Mouse (Mus musculus) small intestine, adult 2 months (tissue): ENCODE measurements around the gene Dapk1. TPM values are rescaled to one million over a fixed set of nuclear protein-coding genes. Genes with fewer than 3 reads are reported as not detected.

Experiments used
- H3K27ac ChIP-seq: fragments of 200-500 bp; 2 replicates; pipeline ENCODE4 v1.5.1; 2012; ENCODE audit warnings: low read depth, low read length, control low read depth, inconsistent platforms; ENCODE audit not compliant: insufficient read depth
- H3K27me3 ChIP-seq: fragments of 200-500 bp; 2 replicates; pipeline ENCODE4 v1.6.1; 2012; ENCODE audit warnings: mild to moderate bottlenecking, moderate library complexity, low read length, inconsistent platforms; ENCODE audit not compliant: control insufficient read depth, insufficient read depth
- H3K36me3 ChIP-seq: fragments of 200-500 bp; 2 replicates; pipeline ENCODE4 v1.6.1; 2012; ENCODE audit warnings: mild to moderate bottlenecking, low read length, control low read depth, inconsistent platforms; ENCODE audit not compliant: control insufficient read depth, insufficient read depth
- H3K4me1 ChIP-seq: fragments of 200-500 bp; 2 replicates; pipeline ENCODE4 v1.6.1; 2012; ENCODE audit warnings: low read length, inconsistent platforms, mixed read lengths; ENCODE audit not compliant: control insufficient read depth, insufficient read depth, insufficient read length
- H3K4me3 ChIP-seq: fragments of 200-500 bp; 2 replicates; pipeline ENCODE4 v1.5.1; 2012; ENCODE audit warnings: low read depth, mild to moderate bottlenecking, control low read depth, inconsistent platforms, low read length, moderate library complexity
- CTCF ChIP-seq: fragments of 200-500 bp; IDR thresholded peaks from 2 replicates; pipeline ENCODE4 v1.5.1; 2012; ENCODE audit warnings: low read depth, mild to moderate bottlenecking, control low read depth, inconsistent platforms, low read length, moderate library complexity, mixed read lengths; ENCODE audit not compliant: insufficient replicate concordance, insufficient read length; ENCODE audit errors: extremely low read depth
- POLR2A ChIP-seq: fragments of 200-500 bp; IDR thresholded peaks from 2 replicates; pipeline ENCODE4 v1.6.1; 2012; ENCODE audit warnings: low read depth, mild to moderate bottlenecking, control low read depth, inconsistent platforms, low read length, moderate library complexity
- WGBS: fragments of 180-500 bp; shearing (Covaris S2); methylation state at CpG from one replicate; pipeline ENCODE4 v1.1.7; 2018; 5-methylcytosine and 5-hydroxymethylcytosine counted together
- polyA plus RNA-seq: library from polyadenylated mRNA; depleted of rRNA; stranded (reverse); fragments of >200 nt; gene quantifications from 2 replicates; pipeline ENCODE4 v1.2.3, GENCODE M21; 2012

The Dapk1 gene
- polyA plus RNA-seq, 1 experiment, result 12.9 TPM

DNA sequence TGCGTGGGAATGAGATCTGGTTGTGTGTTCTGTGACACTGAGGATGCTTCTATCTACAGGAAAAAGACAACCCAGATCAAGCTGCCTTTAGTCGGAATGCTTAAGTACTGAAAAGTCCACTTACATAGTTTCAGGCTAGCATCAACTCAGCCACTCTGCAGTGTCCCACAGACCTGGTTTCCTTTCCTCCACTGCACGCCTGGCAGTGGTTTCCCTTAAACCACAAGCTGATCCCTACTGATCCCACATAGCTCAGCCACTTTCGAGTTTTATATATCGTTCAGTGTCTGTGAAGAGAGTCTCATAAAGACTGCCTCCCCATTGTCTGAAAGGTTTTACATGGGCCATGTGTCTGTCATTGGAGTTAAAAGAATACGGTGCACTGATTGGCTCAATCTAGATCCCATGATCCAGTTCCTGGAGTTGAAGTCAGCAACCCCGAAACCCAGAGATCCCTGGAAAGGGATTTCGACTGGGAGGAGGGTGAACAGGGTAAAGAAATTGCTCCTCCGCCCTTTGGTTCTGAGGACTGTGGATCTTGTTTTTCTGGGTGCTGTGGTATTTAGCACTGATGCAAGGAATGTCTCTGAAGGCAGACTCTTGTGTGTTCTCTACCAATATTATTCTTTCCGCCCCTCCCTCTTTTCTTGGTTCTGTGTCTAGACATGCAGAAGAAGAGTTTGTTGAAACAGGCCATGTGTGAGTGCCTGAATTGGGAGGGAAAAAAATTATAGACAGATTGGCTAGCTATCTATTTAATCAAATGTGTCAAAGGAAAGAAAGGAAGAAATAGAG lies 93.6 kb downstream of the Dapk1 start:
- no peak for TF ChIP-seq POLR2A
- Histone ChIP-seq H3K27me3 (no peaks in the 10 kb centered on the region), H3K36me3 (no peaks in the 10 kb centered on the region), H3K4me1 (no peaks in the 10 kb centered on the region), H3K4me3 (no peak overlapping the region), H3K27ac (no peak overlapping the region)
- WGBS, result 72% methylated on average over 10 of the region's 10 CpGs

GRCm38 (mm10) chr13:60696323-60696722 lies 94.6 kb downstream of the Dapk1 start:
- WGBS, result 90% methylated on average over 14 of the region's 14 CpGs
- H3K27me3 ChIP-seq, result no peaks in the 10 kb centered on the region
- H3K4me1 ChIP-seq, result no peaks in the 10 kb centered on the region
- H3K36me3 ChIP-seq, result no peaks in the 10 kb centered on the region
- TF ChIP-seq CTCF (no peak), POLR2A (no peak)
- H3K27ac ChIP-seq, result no peak overlapping the region
- H3K4me3 ChIP-seq, result no peak overlapping the region

DNA sequence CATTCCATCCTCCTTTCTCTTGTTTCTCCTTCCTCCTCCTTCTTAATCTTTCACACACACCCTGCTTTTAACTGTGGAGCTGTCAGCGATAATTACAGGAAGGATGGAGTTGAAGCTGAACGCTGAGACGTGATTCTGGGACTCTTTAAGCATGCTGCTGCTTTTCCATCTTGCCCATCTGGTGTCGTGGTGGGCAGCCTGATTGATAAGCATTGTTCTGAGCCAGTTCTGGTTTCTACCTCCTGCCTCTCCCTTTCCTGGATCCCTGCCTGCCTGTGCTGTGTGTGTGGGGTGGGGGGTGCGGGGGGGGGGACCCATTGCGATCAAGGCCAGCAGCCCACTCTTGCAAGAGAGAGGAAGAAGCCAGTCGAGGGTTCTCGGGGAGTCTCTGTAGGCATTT lies 95.0 kb downstream of the Dapk1 start:
- no peak overlapping the region for H3K27ac ChIP-seq
- 85% methylated on average over 8 of the region's 8 CpGs for WGBS
- TF ChIP-seq CTCF (no peak), POLR2A (no peak)
- H3K27me3 ChIP-seq, result no peaks in the 10 kb centered on the region
- no peaks in the 10 kb centered on the region for H3K4me1 ChIP-seq
- no peaks in the 10 kb centered on the region for H3K36me3 ChIP-seq
- H3K4me3 ChIP-seq, result no peak overlapping the region

DNA sequence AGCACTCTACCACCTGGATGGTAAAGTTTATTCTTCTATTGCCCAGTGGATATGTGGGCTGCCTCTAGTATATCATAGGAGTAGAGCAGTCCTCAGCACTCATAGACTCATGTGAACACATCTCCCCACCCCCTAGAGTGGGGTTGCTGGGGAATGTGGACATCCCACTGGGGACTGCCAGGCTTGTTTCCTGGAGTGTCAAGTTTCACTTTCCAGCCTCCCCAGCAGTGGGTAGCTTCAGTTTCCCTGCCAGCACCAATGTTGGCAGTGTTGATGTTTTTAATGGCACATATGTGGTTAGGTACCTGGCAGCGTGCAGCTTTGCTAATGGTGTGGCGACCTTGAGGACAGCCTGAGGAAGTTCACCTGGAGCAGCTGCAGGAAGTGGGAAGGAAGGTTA lies 96.3 kb downstream of the Dapk1 start:
- 45% methylated on average over 2 of the region's 2 CpGs for WGBS
- H3K27me3 ChIP-seq, result no peaks in the 10 kb centered on the region
- no peaks in the 10 kb centered on the region for H3K36me3 ChIP-seq
- H3K4me1 ChIP-seq, result no peaks in the 10 kb centered on the region
- no peak overlapping the region for H3K4me3 ChIP-seq
- H3K27ac ChIP-seq, result no peak overlapping the region
- TF ChIP-seq CTCF (no peak), POLR2A (no peak)

DNA sequence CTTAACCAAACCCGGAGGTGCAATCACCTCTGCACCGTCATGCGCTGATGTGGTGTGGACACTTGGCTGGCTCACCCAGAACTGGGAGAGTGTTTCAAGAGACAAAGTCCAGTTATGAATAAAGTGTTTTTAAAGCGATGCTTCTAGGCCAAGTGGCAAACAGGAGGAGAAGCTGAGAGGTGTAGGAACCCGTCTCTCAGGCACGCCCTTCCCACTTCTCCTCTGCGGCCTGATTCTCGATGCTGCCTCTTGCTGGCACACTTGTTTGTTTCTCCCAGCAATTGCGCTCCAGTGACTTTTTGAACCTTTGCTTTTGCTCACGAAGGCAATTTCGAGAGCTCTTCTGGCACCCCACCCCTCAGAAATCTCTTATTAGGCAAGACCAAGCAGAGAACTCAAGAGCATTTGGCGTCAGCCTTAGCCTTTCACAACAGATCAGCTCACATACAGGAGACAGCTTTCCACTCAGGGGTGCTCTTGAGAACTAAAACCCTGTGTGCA lies 100.0 kb downstream of the Dapk1 start:
- Histone ChIP-seq H3K27me3 (no peaks in the 10 kb centered on the region), H3K4me1 (no peaks in the 10 kb centered on the region), H3K4me3 (no peak overlapping the region), H3K27ac (no peak overlapping the region), H3K36me3 (no peaks in the 10 kb centered on the region)
- TF ChIP-seq POLR2A (no peak), CTCF (no peak)
- WGBS, result 49% methylated on average over 12 of the region's 12 CpGs

DNA sequence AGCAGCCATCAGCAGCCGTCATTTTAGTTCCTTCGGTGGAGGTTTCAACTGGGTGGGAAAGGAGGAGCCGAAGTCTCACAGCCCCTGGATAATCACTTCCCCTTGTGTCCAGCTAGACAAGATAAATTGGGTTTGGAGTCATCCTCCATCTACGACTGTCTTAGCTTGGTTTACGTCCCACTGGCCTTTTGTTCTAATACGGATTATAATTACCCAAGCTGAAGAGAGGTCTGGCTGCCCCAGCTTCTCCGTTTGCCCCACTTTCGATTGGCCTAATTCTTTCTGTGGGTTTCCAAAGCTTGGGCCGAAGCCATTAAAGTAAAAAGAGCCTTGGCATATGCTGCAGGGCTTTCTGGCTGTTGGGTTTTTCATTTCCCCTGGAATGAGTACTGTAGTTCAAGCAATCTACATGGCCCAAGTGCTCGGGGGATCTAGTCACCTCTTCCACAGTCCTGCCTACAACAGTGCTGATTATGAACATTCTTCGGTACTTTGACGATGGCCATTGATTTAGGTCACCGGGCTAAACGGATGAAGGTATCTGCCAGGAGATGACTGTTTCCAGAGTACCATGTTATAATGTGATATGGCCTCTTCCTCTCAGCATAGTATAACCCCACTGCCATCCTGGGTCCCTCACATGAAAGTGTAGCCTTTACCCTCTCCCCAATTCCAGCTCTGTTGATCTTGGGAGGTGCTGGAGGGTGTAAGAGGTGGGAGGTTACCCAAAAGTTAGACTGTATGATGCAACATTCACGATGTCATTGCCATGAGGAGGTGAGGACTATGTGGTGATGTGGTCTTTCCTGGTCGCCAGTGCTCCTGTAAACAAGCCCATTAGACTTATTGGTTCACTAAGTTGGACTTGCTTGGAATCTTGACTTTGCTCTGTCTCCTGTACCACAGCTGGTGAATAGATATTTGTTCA lies 106.1 kb downstream of the Dapk1 start:
- no peak overlapping the region for H3K4me3 ChIP-seq
- no peaks in the 10 kb centered on the region for H3K27me3 ChIP-seq
- WGBS, result 85% methylated on average over 16 of the region's 16 CpGs
- no peaks in the 10 kb centered on the region for H3K36me3 ChIP-seq
- no peaks in the 10 kb centered on the region for H3K4me1 ChIP-seq
- TF ChIP-seq POLR2A (no peak), CTCF (no peak)
- H3K27ac ChIP-seq, result no peak overlapping the region

DNA sequence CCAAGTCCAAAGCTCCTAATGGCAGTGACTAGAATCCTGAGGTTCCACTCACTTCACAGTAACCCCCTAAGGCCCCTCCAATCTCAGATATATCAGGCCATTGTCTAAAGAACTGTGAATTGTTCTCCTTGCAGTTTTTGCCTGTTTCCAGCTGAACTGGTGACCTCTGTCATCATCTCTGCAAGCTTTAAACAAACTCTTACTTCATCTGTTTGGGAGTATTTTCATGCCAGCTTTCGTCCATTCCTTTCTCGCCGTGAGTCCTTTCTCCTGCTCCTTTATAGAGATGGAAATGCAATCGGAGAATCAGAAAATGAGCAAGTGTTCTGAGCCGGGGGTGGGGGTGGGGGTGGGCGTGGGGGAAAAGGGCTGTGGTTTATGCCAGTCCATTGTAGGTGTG lies 107.4 kb downstream of the Dapk1 start:
- TF ChIP-seq POLR2A (no peak), CTCF (no peak)
- H3K4me3 ChIP-seq, result no peak overlapping the region
- H3K4me1 ChIP-seq, result no peaks in the 10 kb centered on the region
- 82% methylated on average over 6 of the region's 6 CpGs for WGBS
- no peak overlapping the region for H3K27ac ChIP-seq
- no peaks in the 10 kb centered on the region for H3K36me3 ChIP-seq
- H3K27me3 ChIP-seq, result no peaks in the 10 kb centered on the region

DNA sequence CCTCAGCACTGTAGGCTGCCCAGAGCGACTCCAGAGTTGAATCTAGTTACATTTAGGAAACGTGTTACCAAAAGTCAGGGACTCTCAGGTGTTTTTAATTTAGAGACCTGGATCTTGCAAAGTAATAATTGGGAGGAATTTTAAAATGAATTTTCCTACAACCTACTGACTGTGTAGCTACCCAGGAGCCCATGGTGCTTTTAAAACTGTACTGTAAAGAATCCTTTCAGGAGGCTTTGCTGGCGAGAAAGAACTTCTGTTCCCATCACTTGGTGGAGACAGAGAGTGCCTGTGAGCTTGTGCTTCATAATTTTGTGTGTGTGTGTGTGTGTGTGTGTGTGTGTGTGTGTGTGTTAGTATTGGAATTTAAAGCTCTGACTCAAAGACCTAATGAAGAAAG lies 109.2 kb downstream of the Dapk1 start:
- H3K27ac ChIP-seq, result no peak overlapping the region
- H3K36me3 ChIP-seq, result no peaks in the 10 kb centered on the region
- 90% methylated on average over 3 of the region's 3 CpGs for WGBS
- H3K4me3 ChIP-seq, result no peak overlapping the region
- TF ChIP-seq CTCF (no peak), POLR2A (no peak)
- no peaks in the 10 kb centered on the region for H3K27me3 ChIP-seq
- H3K4me1 ChIP-seq, result no peaks in the 10 kb centered on the region
